Mouse (Mus musculus) frontal cortex, adult 2 months (tissue): Measurements from ENCODE around the gene Fzr1. TPM values are rescaled to one million over a fixed set of nuclear protein-coding genes. Genes with fewer than 3 reads are reported as not detected.

Source experiments
- DNase-seq, 2 experiments: peaks; one replicate each; pipeline ENCODE4 v3.0.0; 2022; ENCODE audit warnings: low spot score in 1 of 2; ENCODE audit errors: extremely low spot score in 1 of 2
- polyA plus RNA-seq: library from polyadenylated mRNA; depleted of rRNA; stranded (reverse); fragments of >200 nt; gene quantifications from 2 replicates; pipeline ENCODE4 v1.2.3, GENCODE M21; 2012

Fzr1 gene
- polyA plus RNA-seq, 1 experiment = 71.6 TPM

DNA sequence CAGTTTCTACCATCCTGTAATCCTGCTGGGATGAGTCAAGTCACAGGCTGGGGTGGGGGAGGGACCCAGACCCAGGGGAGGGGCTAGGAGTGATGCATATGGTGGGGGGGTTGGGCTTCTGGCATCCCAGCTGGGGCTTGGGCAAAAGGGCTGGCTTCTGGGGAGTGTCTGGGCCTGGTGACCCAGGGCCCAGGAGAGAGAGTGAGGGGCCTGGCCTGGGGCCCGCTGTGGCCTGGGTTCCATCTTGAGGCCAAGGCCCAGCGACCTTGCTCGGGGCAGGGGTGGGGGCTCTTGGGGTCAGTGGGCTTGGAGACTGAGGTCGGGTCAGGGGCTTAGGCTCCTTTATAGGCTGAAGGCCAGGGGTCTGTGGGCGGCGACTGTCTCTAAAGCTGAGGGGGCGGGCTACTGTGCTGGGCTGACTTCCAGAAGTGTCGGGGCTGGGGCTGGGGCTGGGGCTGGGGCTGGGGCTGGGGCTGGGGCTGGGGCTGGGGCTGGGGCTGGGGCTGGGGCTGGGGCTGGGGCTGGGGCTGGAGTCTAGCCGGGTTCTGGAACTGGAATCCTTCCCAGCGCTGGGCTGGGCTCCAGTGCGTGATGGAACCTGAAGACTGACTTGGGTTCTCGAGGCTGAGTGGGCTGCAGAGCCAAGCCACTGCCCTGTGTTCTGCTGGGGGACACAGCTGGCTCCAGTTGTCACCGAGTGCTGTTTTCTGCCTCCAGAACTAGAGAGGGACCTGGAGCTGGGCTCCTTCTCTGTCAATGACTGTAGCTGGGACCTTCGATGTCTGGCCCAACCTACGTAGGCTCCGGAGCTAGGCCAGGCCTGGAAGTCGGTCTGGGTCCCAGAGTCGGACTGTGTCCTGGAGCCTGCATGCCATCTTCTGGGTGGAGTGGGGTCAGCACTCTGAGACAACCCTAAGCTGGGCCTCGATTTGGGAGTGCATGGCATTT is 42.6 kb downstream of the Fzr1 start:
- no peak for DNase-seq

DNA sequence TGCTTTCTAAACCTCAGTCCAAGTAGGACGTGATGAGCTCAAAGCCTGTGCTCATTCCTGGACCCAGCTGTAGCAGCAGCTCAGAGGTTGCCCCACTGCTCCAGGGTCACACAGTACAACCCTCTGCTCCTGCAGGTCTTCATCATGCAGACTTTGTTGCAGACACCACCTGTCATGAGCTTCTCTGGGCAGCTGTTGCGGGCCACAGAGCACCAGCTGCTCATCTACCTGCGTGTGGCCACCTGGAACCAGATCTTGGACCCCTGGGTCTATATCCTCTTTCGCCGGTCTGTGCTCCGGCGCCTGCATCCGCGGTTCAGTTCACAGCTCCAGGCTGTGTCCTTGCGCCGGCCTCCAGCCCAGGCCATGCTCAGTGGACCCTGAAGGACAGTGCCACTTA is 44.0 kb downstream of the Fzr1 start:
- no peak for DNase-seq

DNA sequence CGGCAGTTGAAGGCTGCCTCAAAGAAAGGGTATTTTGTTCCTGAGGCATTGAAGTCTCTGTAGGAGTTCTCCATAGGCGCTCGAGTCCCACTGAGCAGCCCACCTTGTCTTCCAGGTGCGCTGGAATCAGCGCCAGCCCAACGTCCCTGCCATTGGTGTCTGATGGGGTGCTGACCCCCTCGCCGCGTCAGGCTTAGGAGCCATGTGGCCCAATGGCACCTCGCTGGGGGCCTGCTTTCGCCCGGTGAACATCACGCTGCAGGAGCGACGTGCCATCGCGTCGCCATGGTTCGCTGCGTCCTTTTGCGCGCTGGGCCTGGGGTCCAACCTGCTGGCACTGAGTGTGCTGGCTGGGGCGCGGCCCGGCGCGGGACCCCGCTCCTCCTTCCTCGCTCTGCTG is 46.0 kb downstream of the Fzr1 start:
- no peak for DNase-seq

DNA sequence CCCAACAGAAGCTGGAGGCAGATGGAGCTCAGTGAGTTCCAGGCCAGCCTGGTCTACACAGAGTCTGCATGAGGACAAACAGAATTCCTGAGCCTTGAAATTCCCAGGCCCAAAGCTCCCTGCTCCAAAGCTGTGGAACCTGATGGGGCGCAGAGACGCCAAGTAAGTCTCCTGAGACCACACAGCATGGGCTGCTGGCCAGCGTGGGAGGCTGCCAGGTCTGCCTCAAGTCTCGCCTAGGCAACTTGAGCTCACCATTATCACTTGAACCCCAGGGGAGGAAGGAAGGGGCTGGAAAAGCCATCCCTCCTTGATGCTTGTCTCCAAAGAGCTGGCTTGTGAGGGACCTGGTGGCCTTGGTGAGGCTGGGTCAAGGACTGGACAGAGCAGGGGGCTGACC is 48.3 kb downstream of the Fzr1 start:
- no peak for DNase-seq

DNA sequence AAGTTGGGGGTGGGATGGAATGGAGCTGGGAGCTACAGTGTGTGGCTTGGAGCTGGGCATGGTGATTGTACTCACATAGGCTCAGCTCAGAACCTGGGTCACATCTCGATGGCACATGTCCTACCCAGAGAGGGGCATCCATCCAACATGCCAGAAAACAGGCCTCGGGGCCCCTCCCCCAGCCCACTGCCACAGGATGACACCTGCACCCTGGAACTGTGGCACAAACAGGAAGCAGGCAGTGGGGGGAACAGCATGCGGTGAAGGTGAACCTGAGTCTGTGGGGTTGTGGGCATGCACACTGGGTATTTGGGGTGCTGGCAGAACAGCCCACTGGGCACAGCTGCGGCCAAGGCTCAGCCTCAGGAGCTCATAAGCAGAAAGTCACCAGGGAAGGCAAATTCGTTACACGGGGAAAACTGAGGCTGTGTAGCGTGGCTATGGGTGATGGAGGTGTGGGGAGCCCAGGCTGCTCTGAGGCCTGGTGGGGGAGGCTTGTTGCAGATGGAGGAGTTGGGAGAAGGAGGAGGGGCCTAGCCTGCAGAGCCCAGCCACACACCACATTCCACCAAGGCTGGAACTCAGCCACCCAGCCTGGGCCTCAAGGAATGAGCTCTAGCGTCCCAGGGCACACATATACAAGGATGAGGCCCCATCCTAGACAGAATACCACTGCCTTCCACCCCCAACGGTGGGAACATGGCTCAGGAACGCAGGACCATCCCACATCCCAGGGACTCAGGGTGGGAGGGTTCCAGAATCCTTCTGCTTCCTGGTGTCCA is 48.9 kb downstream of the Fzr1 start:
- no peak for DNase-seq

DNA sequence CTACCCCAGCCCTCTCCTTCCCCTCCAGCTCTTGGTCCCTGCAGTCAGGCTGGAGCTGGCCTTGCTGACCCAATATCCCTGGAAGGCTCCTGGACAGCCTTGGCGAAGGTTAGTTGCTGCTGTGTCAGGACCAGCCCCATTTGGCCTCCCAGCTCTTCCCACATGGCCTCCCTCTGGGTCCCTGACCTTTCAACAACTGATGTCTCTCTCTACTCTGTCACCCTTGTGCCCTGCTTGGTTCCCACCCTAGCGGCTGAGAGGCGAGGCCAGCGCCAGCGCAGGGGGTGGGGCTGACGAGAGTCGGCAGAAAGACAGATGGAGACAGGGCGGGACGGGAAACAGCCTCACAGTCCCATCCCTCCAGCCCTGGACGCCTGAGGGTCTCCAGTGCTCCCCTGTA is 49.9 kb downstream of the Fzr1 start, which contains the start of gene Tbxa2r:
Gene Tbxa2r (plus strand): TSS at position 346 of the 400 bp plus-strand sequence.
- DNase-seq = no peak

DNA sequence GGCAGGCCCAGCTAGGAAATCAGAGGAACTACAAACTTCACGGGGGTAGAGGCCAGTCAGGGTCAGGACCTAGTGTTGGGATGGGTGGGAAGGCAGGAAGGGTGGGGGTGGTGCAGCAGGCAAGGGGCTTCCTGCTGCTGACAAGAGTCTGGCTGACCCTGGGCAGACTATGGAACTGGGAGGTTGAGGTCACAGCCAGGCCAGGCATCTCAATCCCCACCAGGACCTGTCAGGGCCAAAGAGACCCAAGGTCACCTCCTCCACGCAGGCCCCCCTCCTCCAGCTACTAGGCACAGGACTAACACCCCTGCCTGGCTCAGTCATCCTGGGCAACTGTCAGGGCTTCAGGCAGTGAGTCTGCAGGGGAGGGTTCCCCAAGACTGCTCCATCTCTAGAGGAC is 50.4 kb downstream of the Fzr1 start:
- DNase-seq = no peak

DNA sequence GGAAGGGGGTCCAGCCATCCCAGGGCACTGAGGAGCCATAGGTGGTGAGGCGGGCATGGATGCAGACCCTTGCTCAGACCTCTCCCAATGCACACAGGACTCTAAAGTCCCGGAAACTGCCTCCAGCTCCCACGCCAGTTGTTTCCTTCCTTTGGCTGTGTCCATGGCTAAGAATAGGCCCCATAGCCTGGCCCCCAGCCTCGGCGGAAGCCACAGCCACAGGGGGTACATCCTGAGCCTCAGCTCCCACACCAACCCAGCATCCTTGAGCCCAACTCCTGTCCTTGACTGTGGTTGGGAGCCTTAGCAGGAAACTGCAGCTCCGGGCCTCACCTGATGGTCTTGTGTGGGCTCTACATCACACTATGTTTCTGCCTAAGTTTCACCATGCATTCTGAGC is 51.5 kb downstream of the Fzr1 start:
- no peak for DNase-seq

DNA sequence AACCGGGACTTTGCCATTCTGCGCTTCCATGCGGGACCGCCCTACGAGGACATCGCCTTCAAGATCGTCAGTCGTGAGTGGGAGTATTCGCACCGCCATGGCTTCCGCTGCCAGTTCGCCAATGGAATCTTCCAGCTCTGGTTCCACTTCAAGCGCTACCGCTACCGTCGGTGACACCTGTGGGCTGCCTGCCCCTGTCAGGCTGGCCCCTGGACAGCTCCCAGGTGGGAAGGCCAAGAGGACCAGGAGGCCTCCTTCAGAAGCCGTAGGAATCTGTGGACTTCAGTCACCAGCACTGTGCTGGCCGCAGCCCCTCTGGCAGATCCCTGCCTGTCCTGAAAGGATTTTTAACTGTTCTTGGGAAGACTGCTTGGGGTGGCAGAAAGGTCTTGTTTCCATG is 52.5 kb downstream of the Fzr1 start:
- no peak for DNase-seq

DNA sequence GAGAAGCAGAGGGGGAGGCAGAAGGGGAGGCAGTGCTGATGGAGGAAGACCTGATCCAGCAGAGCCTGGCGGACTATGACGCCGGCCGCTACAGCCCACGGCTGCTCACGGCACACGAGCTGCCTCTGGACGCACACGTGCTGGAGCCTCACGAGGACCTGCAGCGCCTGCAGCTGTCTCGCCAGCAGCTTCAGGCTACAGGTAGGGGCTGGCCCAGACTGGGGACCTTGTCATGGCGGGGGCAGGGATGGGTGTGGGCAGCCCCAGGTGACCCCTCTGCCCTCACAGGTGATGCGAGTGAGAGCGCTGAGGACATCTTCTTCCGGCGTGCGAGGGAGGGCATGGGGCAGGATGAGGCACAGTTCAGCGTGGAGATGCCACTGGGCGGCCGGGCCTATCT is 53.1 kb downstream of the Fzr1 start:
- no peak for DNase-seq

DNA sequence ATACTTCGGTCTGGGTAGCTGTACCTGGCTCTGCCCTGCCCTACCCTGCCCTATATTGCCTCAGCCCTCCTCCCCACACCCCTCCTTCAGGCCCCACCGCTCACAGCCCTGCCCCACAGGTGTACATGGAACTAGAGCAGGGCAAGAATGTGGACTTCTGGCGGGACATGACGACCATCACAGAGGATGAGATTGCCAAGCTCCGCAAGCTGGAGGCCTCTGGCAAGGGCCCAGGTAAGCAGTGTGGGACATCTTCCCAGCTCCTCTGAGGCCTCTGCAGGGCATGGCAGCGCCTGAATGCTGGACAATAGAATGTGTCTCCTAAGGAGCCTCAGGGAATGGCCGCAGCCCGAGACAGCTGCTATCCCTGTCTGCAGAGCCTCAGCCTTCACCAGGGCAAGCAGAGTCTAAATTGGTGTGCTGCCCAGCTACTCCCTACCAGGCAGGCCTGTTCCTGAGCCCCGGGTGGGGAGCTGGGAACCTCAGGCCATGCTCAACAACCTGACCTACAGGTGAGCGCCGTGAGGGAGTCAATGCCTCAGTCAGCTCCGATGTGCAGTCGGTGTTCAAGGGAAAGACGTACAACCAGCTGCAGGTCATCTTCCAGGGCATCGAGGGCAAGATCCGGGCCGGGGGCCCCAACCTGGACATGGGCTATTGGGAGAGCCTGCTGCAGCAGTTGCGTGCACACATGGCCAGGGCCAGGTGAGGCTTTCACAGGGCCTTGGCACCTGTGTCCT is 54.4 kb downstream of the Fzr1 start:
- DNase-seq = no peak

DNA sequence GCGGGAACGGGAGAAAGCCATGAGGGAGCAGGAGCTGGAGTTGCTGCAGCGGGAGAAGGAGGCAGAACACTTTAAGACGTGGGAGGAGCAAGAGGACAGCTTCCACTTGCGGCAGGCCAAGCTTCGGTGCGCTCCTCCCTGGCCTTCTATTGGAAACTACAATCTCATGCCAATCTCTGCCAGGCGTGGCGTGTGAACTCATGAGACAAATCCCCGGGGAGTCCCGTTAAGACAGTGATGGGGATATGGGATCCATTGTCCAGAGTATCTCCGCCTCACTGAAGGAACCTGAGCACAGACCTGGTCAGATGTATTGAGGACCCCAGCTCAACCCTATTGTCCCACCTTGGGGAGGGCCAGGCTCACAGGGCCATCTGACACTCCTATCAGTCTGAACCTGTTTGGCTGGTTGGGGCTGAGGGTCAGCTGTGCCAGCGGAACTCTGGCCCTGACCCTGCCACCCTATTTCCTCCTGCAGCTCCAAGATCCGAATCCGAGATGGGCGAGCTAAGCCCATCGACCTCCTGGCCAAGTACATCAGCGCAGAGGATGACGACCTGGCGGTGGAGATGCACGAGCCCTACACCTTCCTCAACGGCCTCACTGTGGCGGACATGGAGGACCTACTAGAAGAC is 55.1 kb downstream of the Fzr1 start:
- no peak for DNase-seq

DNA sequence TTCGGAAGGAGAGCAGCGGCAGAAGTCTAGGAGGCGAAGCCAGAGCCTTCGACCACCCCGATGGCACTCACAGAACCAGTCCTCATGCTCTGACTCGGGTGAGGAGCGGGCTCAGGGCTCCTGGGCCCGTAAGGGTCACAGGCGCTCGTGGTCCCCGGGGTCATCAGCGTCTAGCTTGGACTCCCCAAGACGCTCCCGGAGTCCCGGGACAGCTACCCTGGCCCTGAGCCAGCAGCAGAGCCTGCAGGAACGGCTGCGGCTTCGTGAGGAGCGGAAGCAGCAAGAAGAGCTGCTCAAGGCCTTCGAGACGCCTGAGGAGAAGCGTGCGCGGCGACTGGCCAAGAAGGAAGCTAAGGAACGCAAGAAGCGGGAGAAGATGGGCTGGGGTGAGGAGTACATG is 55.9 kb downstream of the Fzr1 start:
- no peak for DNase-seq

DNA sequence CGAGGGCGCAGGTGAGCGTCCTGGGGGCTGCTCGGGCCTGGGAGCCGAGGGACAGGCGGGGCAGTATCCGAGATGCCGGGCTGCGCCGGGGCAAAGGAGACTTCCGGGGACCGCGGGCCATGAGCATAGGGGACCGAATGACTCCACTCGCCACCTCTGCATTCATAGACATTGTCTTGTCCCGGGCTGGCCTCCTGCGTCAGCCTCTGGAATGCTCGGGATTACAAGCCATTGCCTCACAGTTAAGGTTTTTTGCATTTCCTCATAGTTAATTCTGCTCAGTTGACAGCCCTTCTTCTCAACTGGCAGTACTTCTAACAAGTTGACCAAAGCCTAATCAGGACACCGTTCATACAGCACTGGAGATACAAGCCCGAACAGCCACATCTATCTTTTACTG is 56.9 kb downstream of the Fzr1 start:
- DNase-seq = no peak

DNA sequence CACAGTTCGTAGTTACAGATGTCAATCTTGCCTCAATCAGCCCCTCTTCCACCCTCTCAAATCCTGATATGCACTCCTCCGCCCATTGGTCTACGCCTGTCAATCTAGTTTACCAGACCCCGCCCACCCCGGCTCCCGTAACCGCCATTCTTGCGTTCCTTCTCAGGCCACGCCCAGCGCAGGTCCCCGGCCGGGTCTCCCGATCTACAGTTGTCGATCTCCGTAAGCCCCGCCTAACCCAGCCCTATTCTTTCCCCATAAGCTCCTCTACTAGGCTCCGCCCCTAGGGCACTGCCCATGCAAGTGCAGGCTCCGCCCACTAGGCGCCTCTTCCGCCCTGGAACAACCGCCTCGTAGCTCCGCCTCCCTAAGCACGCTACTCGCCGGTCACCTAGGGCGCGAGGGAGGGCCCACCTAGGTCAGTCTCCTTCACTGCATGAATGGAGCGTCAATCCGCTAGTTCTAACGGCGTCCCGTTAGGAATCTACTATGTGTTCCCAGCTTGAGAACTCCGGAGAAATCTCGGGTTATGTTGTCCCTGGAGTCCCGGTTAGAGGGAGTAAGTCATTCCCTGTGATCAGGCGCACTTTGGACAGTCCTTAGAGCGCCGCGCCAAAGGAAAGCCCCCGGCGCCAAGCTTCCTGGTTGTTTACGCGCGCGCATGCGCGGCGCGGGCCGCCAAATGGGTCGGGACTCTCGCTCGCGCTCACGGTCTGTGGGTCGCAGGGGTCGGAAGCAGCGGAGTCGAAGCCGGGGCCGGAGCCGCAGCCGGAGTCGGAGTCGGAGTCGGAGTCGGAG is 57.6 kb downstream of the Fzr1 start, which contains the start of gene Cactin:
Gene Cactin (plus strand): TSS at position 554 of the 798 bp plus-strand sequence.
- DNase-seq = peak; percentile 99

DNA sequence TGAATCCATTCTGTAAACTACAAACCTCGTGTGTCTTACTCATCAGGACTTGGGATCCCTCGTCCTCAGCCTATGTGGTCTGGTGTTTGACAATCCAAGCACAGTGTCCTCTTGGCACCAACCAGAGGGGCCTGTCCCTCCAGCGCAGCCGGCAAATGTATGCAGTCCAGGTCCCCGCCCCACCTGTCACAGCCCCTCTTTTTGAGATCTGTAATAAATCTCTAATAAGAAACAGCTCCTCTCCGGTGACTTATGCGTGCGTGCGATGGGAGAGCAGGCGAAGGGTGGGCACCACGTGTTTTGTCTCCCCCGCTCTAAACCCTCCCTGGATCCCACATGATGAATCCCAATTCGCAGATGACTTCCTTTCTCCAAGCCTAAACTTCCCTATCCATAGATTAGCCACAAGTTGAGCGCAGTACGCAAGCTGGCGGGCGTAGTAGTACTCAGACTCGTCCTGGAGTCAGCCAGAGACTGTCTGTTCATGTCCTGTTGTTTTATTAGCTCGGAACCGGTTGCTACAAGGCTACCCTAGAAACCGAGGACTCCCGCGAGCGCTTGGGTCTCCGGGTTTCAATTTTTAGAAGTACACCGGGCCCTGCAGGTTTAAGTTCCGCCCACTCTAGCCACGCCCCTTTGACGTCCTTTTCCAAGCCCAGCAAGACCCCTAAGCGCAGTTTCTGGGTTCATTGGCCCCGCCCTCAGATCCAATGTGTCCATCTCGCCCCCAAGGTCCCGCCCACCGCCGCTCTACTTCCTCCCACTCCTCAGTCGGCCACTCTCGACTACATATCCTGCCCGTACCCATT is 58.4 kb downstream of the Fzr1 start:
- no peak for DNase-seq

DNA sequence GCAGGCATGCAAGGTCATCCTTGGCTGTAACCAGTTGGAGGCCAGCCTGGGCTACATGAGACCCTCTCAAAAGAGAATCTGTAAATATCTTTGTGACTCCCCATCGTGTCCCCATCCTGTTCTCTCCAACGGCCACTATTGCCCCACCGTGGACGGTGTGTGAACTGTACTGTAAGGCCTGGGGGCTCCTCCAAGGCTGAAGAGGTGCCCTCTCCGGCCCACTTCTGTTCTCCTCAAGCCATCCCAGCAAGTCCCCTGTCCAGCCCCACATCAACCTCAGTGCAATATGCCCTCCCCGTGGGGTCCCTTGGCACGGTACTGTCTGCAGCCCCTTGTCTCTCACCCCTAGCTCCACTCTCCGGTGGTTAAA is 59.0 kb downstream of the Fzr1 start:
- DNase-seq = no peak

DNA sequence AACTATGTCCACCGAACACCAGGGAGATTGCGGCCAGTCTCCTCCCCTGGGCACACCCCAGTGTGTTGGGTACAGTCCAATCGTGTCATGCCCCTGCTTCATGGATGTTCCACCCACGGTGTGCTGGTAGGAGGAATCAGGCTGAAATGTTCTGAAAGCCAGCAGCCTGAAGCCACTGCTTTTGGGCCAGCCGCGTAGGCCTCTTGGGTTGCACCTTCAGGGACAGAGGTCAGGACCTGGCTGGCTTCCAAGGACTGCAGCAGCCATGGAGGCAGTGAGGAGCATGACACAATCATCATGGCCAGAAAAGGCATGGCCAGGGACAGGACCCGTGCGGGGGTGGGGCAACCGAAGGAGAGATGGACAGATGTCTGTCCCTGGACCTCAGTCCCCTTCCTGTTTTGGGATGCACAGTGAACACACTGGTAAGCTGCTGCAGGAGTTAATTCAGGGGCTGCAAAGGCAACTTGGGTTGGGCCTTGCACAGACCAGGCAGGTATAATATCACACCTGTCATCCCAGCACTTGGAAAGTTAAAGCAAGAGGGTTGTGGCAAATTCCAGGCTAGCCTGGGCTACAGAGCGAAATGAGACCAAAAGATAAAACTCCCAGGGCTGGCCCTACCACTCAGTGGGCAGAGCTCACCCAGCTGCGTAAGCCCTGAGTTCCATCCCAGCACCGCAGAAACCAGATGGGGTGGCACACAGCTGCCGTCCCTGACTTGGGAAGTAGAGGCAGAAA is 59.6 kb downstream of the Fzr1 start:
- DNase-seq = no peak
